Mouse (Mus musculus): ENCODE data around the gene Homer2. TPM values are rescaled to one million over a fixed set of nuclear protein-coding genes. Genes with fewer than 3 reads are reported as not detected.
A peak's percentile ranks its signal among the peaks of the same experiment; 100 is the strongest.

The Homer2 gene
- total RNA-seq (2021), result 10 to 100 TPM; 58.8 to 59.7 TPM

DNA sequence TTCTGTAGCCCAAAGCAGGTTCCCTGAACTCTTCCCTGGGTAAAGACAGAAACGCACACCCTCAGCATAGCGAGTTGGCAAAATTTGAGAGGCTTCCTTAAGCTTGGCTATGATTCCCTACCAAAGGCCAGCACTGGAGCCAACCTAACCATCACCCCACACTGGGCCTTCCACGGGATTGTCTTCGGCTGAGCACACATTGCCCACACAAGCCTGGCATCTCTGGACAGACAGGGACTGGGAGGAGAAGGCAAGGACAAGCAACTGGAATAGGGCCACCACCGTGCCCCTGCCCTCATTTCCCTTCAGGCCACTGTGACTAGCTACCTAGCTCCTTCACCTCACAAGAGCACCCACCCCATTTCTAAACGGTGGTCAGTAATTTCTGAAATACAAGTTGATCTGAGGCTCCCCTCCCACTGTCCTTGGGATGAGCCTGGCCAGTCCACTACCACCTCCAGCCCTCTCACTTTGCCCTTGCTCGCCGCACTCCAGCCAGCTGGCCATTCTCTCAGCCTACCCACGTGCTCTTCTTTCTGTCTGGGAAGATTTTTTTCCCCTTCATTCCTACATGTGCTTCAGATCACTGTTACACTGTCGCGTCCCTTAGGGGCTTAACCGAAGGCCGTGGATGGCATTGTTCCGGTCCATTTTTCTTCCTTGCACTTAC lies at the start of gene Homer2:
Gene Homer2, minus strand, starts transcription at position 57 of the 670 bp plus-strand sequence.
- peak in 1 of 2 experiments; percentile 31 for DNase-seq
- intact Hi-C loops (cut with DNase I), result no loop called here

DNA sequence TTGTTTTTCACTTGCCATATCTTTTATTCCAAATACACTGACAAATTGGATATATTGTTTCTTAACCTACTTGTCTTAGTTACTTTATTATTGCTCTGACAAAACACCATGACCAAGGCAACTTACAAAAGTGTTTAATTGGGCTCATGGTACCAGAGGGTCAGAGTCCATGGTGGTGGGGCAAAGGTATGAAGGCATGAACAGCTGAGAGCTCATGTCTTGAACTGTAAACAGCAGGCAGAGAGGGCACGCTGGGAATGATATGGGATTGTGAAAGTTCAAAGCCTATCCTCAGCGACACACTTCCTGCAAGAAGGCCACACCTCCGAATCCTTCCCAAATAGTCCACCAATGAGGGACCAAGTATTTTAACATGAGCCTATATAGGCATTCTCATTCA lies 40.6 kb upstream of the Homer2 start:
- intact Hi-C loops (cut with DNase I), result no loop called here
- no peak for DNase-seq

DNA sequence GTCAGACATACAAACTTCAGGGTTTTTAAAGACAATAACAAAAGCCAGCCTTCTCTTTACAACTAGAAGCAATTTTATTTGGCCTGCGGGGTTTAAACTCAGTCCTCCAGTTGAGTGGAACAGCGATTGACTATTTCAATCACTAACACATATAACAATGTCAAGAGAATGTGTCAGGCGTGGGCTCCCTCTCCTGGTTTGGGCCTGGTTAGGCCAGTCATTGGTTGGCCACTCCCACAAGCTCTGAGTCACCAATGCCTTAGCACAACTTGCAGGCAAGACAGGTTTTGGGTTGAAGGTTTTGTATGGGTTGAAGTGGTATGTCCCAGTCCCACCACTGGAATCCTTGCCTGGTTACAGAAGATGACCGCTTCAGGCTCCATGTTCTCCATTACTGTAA lies 36.8 kb upstream of the Homer2 start:
- intact Hi-C loops (cut with DNase I), result loop anchor here (5.0 kb wide), 1 partner anchor 137 kb away; no protein-coding TSS in a partner anchor

GRCm38 (mm10) chr7:81740010-81740409 lies 32.7 kb upstream of the Homer2 start:
- DNase-seq, result no peak
- intact Hi-C loops (cut with DNase I), result loop anchor here (5.0 kb wide), 1 partner anchor 133 kb away; no protein-coding TSS in a partner anchor

More for the DNA sequence above, 36.8 kb upstream of the Homer2 start:
- peak; percentile 52 to 57 for DNase-seq

DNA sequence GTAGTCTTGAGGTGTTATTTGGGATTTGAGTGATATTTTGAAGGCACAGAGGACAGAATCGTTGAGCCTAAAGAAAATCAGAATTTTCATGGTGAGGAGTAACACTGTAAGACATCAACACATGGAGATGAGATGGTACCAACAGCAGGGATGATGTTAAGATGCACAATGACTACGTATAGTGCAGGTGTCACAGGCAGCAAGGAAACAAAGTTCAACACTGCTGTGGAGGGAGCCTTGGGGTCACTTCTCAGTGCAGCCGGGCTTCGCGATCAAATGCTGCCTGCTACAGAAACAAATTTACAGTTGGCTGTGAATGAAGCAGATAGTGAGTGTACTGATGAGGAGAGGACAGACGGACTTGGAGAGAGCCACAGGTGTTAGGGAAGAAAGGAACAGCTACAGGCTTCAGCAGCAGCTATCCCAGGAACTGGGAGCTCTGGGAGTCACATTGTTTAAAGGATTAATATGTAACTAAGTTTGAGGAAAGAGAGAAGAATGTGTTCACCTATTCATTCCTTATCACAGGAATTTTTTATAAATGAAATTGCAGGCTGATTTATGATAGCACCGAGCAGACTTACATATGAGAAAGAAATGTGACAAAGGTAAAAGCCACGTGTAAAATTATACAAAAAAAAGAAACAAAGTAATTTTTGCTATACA lies 31.5 kb upstream of the Homer2 start:
- intact Hi-C loops (cut with DNase I), result loop anchor here (5.0 kb wide), 1 partner anchor 107 kb away; no protein-coding TSS in a partner anchor

GRCm38 (mm10) chr7:81735300-81736048 lies 28.1 kb upstream of the Homer2 start:
- no peak for DNase-seq
- intact Hi-C loops (cut with DNase I), result loop anchor here (5.0 kb wide), 1 partner anchor 103 kb away; no protein-coding TSS in a partner anchor

More for the DNA sequence above, 31.5 kb upstream of the Homer2 start:
- no peak for DNase-seq

DNA sequence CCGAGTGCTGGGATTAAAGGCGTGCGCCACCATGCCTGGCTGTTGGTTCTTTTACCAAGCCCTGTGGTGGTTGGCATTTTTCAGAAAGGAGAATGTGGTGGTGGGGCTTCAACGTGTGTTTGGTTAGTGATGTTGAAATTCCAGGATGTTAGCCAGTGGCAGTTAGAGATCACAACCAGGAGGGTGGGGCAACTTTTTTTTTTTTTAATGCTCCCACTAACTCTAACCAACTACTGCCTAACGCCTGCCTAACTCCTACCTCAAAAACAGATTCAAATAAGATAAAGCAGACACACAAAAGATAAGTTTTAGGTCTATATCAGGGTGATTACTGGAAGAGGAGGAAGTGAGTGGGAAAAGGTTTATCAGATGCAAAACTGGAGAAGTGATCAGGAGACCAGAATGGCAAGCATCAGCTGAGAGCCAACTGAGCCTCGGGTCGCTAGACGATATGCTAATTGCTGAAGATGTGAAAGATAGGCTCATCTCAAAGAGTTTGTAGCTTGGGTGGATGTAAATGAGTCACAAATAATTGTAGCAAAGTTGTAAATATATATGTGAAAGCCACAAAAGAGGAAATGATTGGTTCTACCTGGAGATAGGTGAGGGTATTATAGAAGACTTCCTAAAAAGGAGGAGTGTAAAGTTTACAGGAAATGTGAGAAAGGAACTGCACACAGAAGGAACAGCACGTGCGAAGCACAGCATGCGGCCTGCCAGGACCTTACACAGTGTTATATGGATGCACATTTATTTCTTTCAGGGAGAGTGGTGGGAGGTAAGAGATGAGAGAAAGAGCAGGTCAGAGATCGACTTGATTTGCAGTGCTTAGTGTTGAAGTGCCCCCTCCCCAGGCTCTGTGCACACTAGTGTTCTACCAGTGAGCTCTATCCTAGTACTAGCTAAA lies 25.1 kb upstream of the Homer2 start:
- DNase-seq, result no peak
- intact Hi-C loops (cut with DNase I), result no loop called here

DNA sequence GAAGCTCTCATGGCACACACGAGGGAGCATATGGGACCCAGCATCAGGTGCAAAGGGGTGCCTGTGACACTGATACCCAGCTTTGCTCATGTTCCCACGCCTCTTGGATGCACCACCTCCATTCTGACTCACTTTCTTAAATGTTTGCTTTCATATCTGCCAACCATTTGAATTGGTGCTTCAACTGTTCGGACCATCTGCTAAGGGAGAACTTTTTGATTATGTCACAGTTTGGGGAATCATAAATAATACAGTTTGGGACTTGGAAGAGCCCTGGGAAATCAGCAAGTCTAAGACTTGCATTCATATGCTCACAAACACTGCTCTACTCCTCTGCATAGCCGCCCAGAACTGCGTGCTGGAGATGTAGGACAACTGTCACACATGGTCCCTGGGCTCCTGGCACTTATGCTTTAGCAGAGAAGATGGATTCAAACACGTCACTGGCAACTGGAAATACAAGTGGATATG lies 23.9 kb upstream of the Homer2 start:
- intact Hi-C loops (cut with DNase I), result no loop called here
- no peak for DNase-seq

- intact Hi-C loops (cut with DNase I), result no loop called here
- DNase-seq, result no peak
Measured at GRCm38 (mm10) chr7:81729787-81730186, 22.5 kb upstream of the Homer2 start.

DNA sequence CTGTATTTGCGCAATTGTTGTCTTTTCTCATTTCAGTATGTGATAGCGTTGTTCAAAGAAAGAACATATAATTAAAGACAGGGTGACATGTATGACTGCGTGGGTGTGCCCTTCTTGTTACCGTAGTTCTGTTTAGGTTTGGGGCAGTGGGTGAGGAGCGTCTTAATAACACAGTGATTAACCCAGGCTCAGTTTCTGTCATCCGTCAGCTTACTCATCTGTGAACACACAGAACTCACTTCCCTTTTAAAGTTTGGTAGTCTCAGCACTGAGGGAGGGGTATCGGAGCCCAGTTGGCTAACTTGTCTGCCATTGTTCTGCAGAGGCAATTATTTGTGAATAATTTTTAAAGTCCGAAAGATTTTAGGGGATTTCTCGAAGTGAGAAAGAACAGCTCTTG lies 20.4 kb upstream of the Homer2 start:
- no peak for DNase-seq
- intact Hi-C loops (cut with DNase I), result no loop called here

GRCm38 (mm10) chr7:81726728-81727005 lies 19.3 kb upstream of the Homer2 start:
- peak in 1 of 2 experiments; percentile 24 for DNase-seq
- intact Hi-C loops (cut with DNase I), result no loop called here

DNA sequence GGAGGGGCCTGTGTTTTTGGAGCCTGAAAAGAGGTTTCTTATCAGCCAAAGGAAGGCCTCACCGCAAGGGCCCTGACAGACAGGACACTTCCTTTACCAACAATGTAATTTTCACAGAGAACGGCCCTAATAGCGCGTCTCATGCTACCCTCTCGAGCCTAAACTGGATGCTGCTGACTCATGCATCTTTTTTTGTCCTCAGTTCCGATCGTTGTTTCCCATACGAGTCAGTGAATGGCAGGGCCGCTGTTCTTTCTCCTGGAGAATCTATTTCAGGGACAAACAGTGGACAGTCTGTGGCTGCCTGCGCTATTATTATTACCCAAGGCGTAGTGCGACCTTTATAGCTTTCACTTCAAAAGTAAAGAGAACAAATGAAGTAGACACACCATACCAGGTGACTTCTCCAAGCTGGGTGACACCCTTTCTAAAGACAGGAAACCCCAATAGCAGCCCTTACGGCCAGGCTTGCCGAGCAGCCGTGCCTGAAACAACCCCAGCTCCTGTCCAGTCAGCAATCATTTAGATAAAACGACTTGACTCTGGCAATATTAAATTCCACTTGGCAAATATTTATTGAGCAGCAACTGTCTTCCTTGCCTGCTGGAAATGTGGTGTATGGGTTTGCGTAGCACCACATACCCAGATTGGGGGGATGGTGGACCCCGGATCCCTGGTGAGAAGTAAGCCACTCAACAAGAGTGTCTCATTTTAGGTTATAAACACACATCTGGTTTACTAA lies 18.8 kb upstream of the Homer2 start:
- intact Hi-C loops (cut with DNase I), result no loop called here
- DNase-seq, result peak; percentile 45 to 59

DNA sequence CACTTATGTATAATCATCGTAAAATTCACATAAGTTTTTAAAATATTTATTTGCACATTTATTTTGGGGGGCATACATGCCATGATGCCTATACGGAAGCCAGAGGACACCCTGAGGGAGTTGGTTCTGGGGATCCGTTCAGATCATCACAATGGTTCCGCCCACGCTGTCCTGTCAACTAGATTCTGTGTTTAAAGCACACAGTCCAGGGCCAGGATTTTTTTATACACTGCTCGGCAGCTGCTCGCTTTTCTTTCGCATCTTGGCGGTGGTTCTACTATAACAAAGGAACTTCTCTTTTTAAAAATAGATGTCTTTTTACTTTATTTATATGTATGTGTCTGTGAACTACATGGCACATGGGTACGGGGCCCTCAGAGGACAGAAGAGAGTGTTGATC lies 16.5 kb upstream of the Homer2 start:
- no peak for DNase-seq
- intact Hi-C loops (cut with DNase I), result no loop called here

DNA sequence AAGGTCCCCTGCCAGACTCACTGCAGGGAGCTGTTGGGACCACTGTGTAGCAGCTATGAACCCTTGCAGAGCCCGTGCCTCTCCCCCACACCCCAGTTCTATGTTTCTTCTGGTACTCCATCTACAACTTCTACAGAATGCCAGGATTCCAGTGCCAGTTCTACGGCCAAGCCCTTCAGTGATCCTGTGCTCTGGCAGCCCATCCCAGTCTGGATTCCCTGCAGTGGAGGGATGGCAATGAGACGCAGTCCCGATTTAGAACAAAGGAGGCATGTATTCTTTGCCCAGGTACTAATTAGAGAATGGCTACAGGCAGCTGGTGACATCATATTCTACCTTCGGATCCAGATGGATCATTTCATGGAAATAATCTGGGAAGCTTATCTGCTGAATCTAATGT lies 13.9 kb upstream of the Homer2 start:
- intact Hi-C loops (cut with DNase I), result no loop called here
- DNase-seq, result peak; percentile 52 to 59

- intact Hi-C loops (cut with DNase I), result no loop called here
- no peak for DNase-seq
Measured at GRCm38 (mm10) chr7:81719216-81719661, 11.9 kb upstream of the Homer2 start.

- no peak for DNase-seq
- intact Hi-C loops (cut with DNase I), result no loop called here
Measured at GRCm38 (mm10) chr7:81718657-81719056, 11.3 kb upstream of the Homer2 start.

GRCm38 (mm10) chr7:81710166-81710565 lies 2.8 kb upstream of the Homer2 start:
- DNase-seq, result no peak
- intact Hi-C loops (cut with DNase I), result no loop called here

DNA sequence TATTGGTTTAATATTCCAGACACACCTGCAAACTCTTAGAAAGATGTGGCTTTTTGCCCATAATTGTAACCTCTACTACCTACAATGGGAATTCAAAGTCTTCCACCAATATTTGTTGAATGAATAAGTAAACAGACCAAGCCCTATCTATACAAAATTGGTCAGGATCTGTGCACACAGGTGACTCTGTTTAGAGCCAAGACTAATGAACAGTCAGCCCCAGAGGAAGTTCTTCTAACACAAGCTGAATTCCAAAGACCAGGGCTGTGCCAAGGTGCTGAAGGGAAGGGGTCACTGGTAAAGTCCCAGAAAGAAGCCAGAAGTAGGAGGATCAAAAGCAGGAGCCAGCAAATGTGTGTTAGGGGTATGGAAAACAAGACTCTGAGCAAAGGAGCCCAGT lies 838 bp upstream of the Homer2 start:
- intact Hi-C loops (cut with DNase I), result no loop called here

More for the DNA sequence above, 838 bp upstream of the Homer2 start:
- no peak for DNase-seq

All from heart, postnatal 10 days (tissue).